Mouse (Mus musculus) left cerebral cortex, adult 9 months (tissue): ENCODE measurements at regions not wholly inside any gene's neighbourhood (a gene's known extent, or its start where the extent isn't known, plus 50 kb on each side); places are given as distances from the start of the nearest gene placed in this dataset.

Experiments used
- DNase-seq, 2 experiments: peaks; one replicate each; pipeline ENCODE4 v3.0.0; 2022; ENCODE audit warnings: low spot score in 2 of 2

DNA sequence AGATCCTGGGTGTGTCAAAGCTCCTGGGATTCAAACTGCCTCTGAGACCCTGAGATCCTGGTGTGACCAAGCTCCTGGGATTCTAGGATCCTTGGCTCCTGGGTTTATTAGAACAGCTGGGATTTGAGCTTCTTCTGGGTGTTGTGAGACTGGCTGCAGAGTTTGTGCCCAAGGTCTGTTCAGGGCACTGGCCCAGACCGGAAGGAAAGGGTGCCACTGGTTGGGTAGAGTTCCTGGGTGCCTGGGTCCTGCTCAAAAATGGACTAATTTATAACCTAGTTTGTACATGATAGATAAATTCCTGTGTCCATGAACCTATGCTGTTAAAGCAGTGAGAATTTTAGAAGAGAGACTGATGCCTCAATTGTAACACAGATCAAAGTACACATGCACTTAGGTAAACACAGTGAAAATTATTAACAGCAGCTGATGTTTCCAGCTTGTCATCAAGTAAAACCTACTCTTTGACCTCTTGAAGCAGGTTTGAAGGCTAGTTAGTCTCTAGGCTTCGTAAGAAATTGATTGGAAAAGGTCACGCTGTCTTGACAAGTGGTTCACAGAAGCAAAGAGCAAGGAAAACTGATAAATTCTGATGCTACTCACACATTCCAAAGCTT, 561.2 kb downstream of the 1700064H15Rik start:
- DNase-seq: no peak
